Mouse (Mus musculus) bone marrow macrophage, adult 2 months (primary cell): Measurements from ENCODE around the gene Rnf43.

Experiments used
- CTCF ChIP-seq: IDR thresholded peaks from 2 replicates; pipeline ENCODE4 v1.5.1; 2012; ENCODE audit warnings: low read depth, mild to moderate bottlenecking, low read length, moderate library complexity
- POLR2A ChIP-seq: IDR thresholded peaks from 2 replicates; pipeline ENCODE4 v1.6.1; 2012; ENCODE audit warnings: mild to moderate bottlenecking, low read depth, low read length, borderline replicate concordance

- TF ChIP-seq CTCF (no peak), POLR2A (no peak)
Measured at GRCm38 (mm10) chr11:87663948-87664347, 1.4 kb downstream of the Rnf43 start.
